8 mouse cellular contexts compared by ENCODE assay signal in the genomic region with DNA sequence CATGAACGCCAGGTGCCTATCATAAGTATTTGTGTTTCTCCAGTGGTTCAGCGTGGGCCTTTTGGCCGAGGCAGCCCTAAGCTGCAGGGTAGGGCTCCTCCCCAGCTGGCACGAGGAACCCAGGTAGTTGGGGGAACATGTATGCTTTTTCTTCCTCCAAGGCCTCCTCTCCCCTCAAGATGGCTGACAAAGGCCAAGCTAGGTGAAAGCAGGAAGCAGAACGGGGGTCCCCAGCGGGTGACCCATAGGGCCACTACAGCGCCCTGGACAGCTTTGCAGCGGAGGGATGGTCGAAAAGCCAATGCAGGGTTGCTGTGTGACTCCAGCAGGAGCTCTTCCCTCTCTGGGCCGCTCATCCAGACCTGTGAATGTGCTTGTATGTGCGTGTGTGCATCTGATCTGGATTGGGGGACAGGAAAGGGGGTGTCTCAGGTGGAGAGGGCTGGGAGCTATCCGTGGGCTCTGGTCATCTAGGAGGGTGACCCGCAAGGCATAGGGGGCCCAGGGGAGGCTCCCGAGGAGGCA. TPM values are rescaled to one million over a fixed set of nuclear protein-coding genes. Genes with fewer than 3 reads are reported as not detected.
A peak's percentile ranks its signal among the peaks of the same experiment; 100 is the strongest.
DNase-seq lines count a peak whose midpoint lies in the region; ATAC-seq and TF ChIP-seq lines count a peak whose summit lies in the region.

No protein-coding gene starts in this region.

- peak overlapping the region; percentile 95 for H3K4me2 ChIP-seq in embryonic facial prominence, embryonic 11.5 days (ENCODE audit: low read depth, low read length)
- peak overlapping the region; percentile 98 for H3K4me2 ChIP-seq in hindbrain, postnatal 0 days (ENCODE audit: low read depth, low read length)

- 0 out of 2 replicates have a peak, but pooled peaks have one; percentile 1 for ATAC-seq in embryonic facial prominence, embryonic 11.5 days (replicated peaks; ENCODE audit: insufficient number of reproducible peaks, low FRiP score, low TSS enrichment, low read depth)
- ATAC-seq in hindbrain, postnatal 0 days = peak; percentile 27; the same call in 1 of the 2 replicates
- ATAC-seq in monocyte, adult 5-6 weeks (replicated peaks; ENCODE audit: insufficient number of reproducible peaks, low FRiP score, low TSS enrichment, poor library complexity, severe bottlenecking) = peak; percentile 44

- no peak for DNase-seq in liver, adult 2 months (ENCODE audit: extremely low read depth, low read depth, low spot score)
- no peak for DNase-seq in liver
- peak; percentile 2 for DNase-seq in embryonic facial prominence, embryonic 11.5 days (ENCODE audit: low spot score)
- DNase-seq in hindbrain, postnatal 0 days (ENCODE audit: low spot score) = no peak
- no peak for DNase-seq in left cerebral cortex, adult 11 months (ENCODE audit: low spot score)
- no peak for DNase-seq in frontal cortex, postnatal 10 days (ENCODE audit: low spot score in 2 of 2)
- no peak for DNase-seq in gastrocnemius, postnatal 10 days

- H3K36me3 ChIP-seq in liver, adult 2 months (ENCODE audit: control insufficient read depth, insufficient read depth, low read length) = no peaks in the 10 kb centered on the region
- H3K36me3 ChIP-seq in embryonic facial prominence, embryonic 11.5 days (replicated peaks; ENCODE audit: control insufficient read depth, insufficient read depth, low read depth, low read length) = no peaks in the 10 kb centered on the region
- H3K36me3 ChIP-seq in hindbrain, postnatal 0 days (ENCODE audit: insufficient read depth, low read length) = no peaks in the 10 kb centered on the region

- 47% methylated on average over 14 of the region's 14 CpGs for WGBS in liver, adult 2 months
- WGBS in embryonic facial prominence, embryonic 11.5 days = 18% methylated on average over 14 of the region's 14 CpGs
- 15% methylated on average over 14 of the region's 14 CpGs for WGBS in hindbrain, postnatal 0 days

- TF ChIP-seq POLR2A in liver, adult 2 months (IDR thresholded peaks at IDR 0.05; ENCODE audit: extremely low read depth, insufficient read depth, low read length) = no peak

- H3K4me3 ChIP-seq in liver, adult 2 months (ENCODE audit: insufficient read depth, low read depth, low read length) = peak overlapping the region; percentile 99
- peak overlapping the region; percentile 76 for H3K4me3 ChIP-seq in embryonic facial prominence, embryonic 11.5 days (ENCODE audit: low read depth, low read length)
- peak overlapping the region; percentile 79 for H3K4me3 ChIP-seq in hindbrain, postnatal 0 days (ENCODE audit: low read length)

- peaks cover 9% of the 10 kb centered on the region for H3K79me2 ChIP-seq in liver, adult 2 months (ENCODE audit: control insufficient read depth, insufficient read depth, low read length)

- H3K4me1 ChIP-seq in liver, adult 2 months (ENCODE audit: control insufficient read depth, insufficient read depth, low read length) = peaks cover 5% of the 10 kb centered on the region
- peaks cover 2% of the 10 kb centered on the region for H3K4me1 ChIP-seq in embryonic facial prominence, embryonic 11.5 days (ENCODE audit: control insufficient read depth, insufficient read depth, low read length)
- H3K4me1 ChIP-seq in hindbrain, postnatal 0 days (ENCODE audit: insufficient read depth, low read length) = peaks cover 16% of the 10 kb centered on the region

- no peak overlapping the region for H3K27ac ChIP-seq in liver, adult 2 months (replicated peaks; ENCODE audit: insufficient read depth, low read depth, low read length)
- no peak overlapping the region; the same call in 1 of the 2 replicates for H3K27ac ChIP-seq in embryonic facial prominence, embryonic 11.5 days (replicated peaks; ENCODE audit: low read depth, low read length)
- peak overlapping the region; percentile 36; the same call in 1 of the 2 replicates for H3K27ac ChIP-seq in hindbrain, postnatal 0 days

- TF ChIP-seq CTCF in liver, adult 2 months (IDR thresholded peaks at IDR 0.05; ENCODE audit: low read depth, low read length) = no peak
- no peak for TF ChIP-seq CTCF in hindbrain, postnatal 0 days (IDR thresholded peaks at IDR 0.05; ENCODE audit: low read depth)

- no peaks in the 10 kb centered on the region for H3K9me3 ChIP-seq in embryonic facial prominence, embryonic 11.5 days (replicated peaks; ENCODE audit: control insufficient read depth, low read length)
- no peaks in the 10 kb centered on the region for H3K9me3 ChIP-seq in hindbrain, postnatal 0 days (ENCODE audit: low read length)

- H3K27me3 ChIP-seq in liver, adult 2 months (ENCODE audit: control insufficient read depth, insufficient read depth, low read length) = no peaks in the 10 kb centered on the region
- H3K27me3 ChIP-seq in embryonic facial prominence, embryonic 11.5 days (ENCODE audit: control insufficient read depth, insufficient read depth, low read length) = no peaks in the 10 kb centered on the region
- H3K27me3 ChIP-seq in hindbrain, postnatal 0 days (ENCODE audit: insufficient read depth, low read length) = no peaks in the 10 kb centered on the region

- H3K9ac ChIP-seq in liver, adult 2 months (ENCODE audit: low read depth, low read length) = peak overlapping the region; percentile 99; the same call in 1 of the 2 replicates
- peak overlapping the region; percentile 83 for H3K9ac ChIP-seq in embryonic facial prominence, embryonic 11.5 days (replicated peaks; ENCODE audit: low read length)
- peak overlapping the region; percentile 77 for H3K9ac ChIP-seq in hindbrain, postnatal 0 days (replicated peaks; ENCODE audit: low read length)

RNA-seq across cellular contexts. Expression of gene Dnmt3b, which starts 0.4 kb away (rescaled TPM):
- total RNA-seq in liver, adult 2 months (2014; rRNA removed) = 0.54 and 0.65 TPM in 2 replicates
- 2.2 and 3.4 TPM in 2 replicates for polyA plus RNA-seq in liver, adult 2 months (2012; rRNA removed)
- 15.0 and 16.6 TPM in 2 replicates for polyA plus RNA-seq in embryonic facial prominence, embryonic 11.5 days (2014; fragmentation: Nextera tagmentation; extraction: Ambion mirVana)
- total RNA-seq in hindbrain, postnatal 0 days (2014; rRNA removed) = 2.5 and 2.9 TPM in 2 replicates
- 2.7 and 2.8 TPM in 2 replicates for polyA plus RNA-seq in hindbrain, postnatal 0 days (2015; fragmentation: Nextera tagmentation; extraction: Ambion mirVana)
- 2.9 to 12.0 TPM (median 5.7 TPM) in 3 replicates for total RNA-seq in monocyte, adult 5-6 weeks (2017)
- total RNA-seq in gastrocnemius, postnatal 10 days (2021) = 1 to 10 TPM; 1.3 to 3.1 TPM

RNA-seq across cellular contexts. Expression of gene Commd7, which starts 16.3 kb away (rescaled TPM):
- 6.3 and 8.0 TPM in 2 replicates for total RNA-seq in liver, adult 2 months (2014; rRNA removed)
- polyA plus RNA-seq in liver, adult 2 months (2012; rRNA removed) = 12.2 and 13.7 TPM in 2 replicates
- polyA plus RNA-seq in embryonic facial prominence, embryonic 11.5 days (2014; fragmentation: Nextera tagmentation; extraction: Ambion mirVana) = 68.0 and 68.6 TPM in 2 replicates
- 21.2 and 25.7 TPM in 2 replicates for total RNA-seq in hindbrain, postnatal 0 days (2014; rRNA removed)
- polyA plus RNA-seq in hindbrain, postnatal 0 days (2015; fragmentation: Nextera tagmentation; extraction: Ambion mirVana) = 88.0 and 93.4 TPM in 2 replicates
- 32.5 to 55.1 TPM (median 32.6 TPM) in 3 replicates for total RNA-seq in monocyte, adult 5-6 weeks (2017)
- 10 to 100 TPM; 16.6 to 21.5 TPM for total RNA-seq in gastrocnemius, postnatal 10 days (2021)

RNA-seq across cellular contexts. Expression of gene Dnmt3c, which starts 47.6 kb away (rescaled TPM):
- total RNA-seq in liver, adult 2 months (2014; rRNA removed) = not detected in 2 replicates
- not detected in 2 replicates for polyA plus RNA-seq in liver, adult 2 months (2012; rRNA removed)
- not detected in 2 replicates for polyA plus RNA-seq in embryonic facial prominence, embryonic 11.5 days (2014; fragmentation: Nextera tagmentation; extraction: Ambion mirVana)
- not detected in 2 replicates for total RNA-seq in hindbrain, postnatal 0 days (2014; rRNA removed)
- 0.10 TPM in 1 of 2 replicates, not detected in the other for polyA plus RNA-seq in hindbrain, postnatal 0 days (2015; fragmentation: Nextera tagmentation; extraction: Ambion mirVana)
- total RNA-seq in monocyte, adult 5-6 weeks (2017) = not detected in 3 replicates
- not detected for total RNA-seq in gastrocnemius, postnatal 10 days (2021)
